Mouse (Mus musculus): ENCODE data around the gene Ice2. TPM values are rescaled to one million over a fixed set of nuclear protein-coding genes. Genes with fewer than 3 reads are reported as not detected.
A peak's percentile ranks its signal among the peaks of the same experiment; 100 is the strongest.

Gene Ice2
- total and polyA plus RNA-seq, 3 experiments: 0.99 to 44.9 (median 29.1) TPM

- DNase-seq (ENCODE audit: low spot score): peak; percentile 65
- H3K9me3 ChIP-seq (replicated peaks): no peaks in the 10 kb centered on the region
- ATAC-seq (ENCODE audit: extremely low read depth, insufficient number of reproducible peaks, low FRiP score, poor library complexity, severe bottlenecking): peak; percentile 54
Observed at GRCm38 (mm10) chr9:69453066-69453900, 55.6 kb downstream of the Ice2 start, which contains the start of gene Anxa2. Gene Anxa2, plus strand, starts transcription at chr9:69453620.

GRCm38 (mm10) chr9:69453901-69454666, 56.4 kb downstream of the Ice2 start:
- peak; percentile 64 for ATAC-seq (ENCODE audit: extremely low read depth, insufficient number of reproducible peaks, low FRiP score, poor library complexity, severe bottlenecking)
- Histone ChIP-seq H3K27me3 (ENCODE audit: insufficient read depth, low read length) (peaks cover 2% of the 10 kb centered on the region; the same call in 1 of the 2 replicates), H3K9me3 (replicated peaks) (no peaks in the 10 kb centered on the region)

More at GRCm38 (mm10) chr9:69453066-69453900, 55.6 kb downstream of the Ice2 start, which contains the start of gene Anxa2:
- TF ChIP-seq GATA1 (IDR thresholded peaks at IDR 0.05; ENCODE audit: borderline replicate concordance, low read length) (no peak), TAL1 (conservative IDR thresholded peaks at IDR 0.05; ENCODE audit: low read depth, low read length) (no peak)
- Histone ChIP-seq H3K4me1 (ENCODE audit: insufficient read depth, low read depth, low read length) (peaks cover 66% of the 10 kb centered on the region), H3K36me3 (replicated peaks) (peaks cover 30% of the 10 kb centered on the region), H3K4me3 (ENCODE audit: low read depth, low read length) (peak within 1 kb of the TSS; percentile 75), H3K27me3 (ENCODE audit: insufficient read depth, low read length) (peaks cover 2% of the 10 kb centered on the region; the same call in 1 of the 2 replicates)

GRCm38 (mm10) chr9:69454691-69455090, 57.0 kb downstream of the Ice2 start:
- H3K36me3 ChIP-seq (replicated peaks): peaks cover 39% of the 10 kb centered on the region
- no peak for TF ChIP-seq POLR2AphosphoS5 (IDR thresholded peaks at IDR 0.05; ENCODE audit: insufficient replicate concordance, low read depth, low read length)
- TF ChIP-seq GATA2 (IDR thresholded peaks at IDR 0.05; ENCODE audit: borderline replicate concordance, low read depth, low read length): no peak
- TF ChIP-seq TAL1 (conservative IDR thresholded peaks at IDR 0.05; ENCODE audit: low read depth, low read length): no peak
- no peak for TF ChIP-seq GATA1 (IDR thresholded peaks at IDR 0.05; ENCODE audit: borderline replicate concordance, low read length)
- no peak for TF ChIP-seq CTCF (IDR thresholded peaks at IDR 0.05; ENCODE audit: low read depth, low read length)
- peaks cover 2% of the 10 kb centered on the region; the same call in 1 of the 2 replicates for H3K27me3 ChIP-seq (ENCODE audit: insufficient read depth, low read length)
- H3K4me3 ChIP-seq (ENCODE audit: low read depth, low read length): peak overlapping the region; percentile 75; the same call in 1 of the 2 replicates
- H3K9me3 ChIP-seq (replicated peaks): no peaks in the 10 kb centered on the region
- no peak for ATAC-seq (ENCODE audit: extremely low read depth, insufficient number of reproducible peaks, low FRiP score, poor library complexity, severe bottlenecking)
- peaks cover 78% of the 10 kb centered on the region for H3K4me1 ChIP-seq (ENCODE audit: insufficient read depth, low read depth, low read length)
- no peak for DNase-seq (ENCODE audit: low spot score)

More at GRCm38 (mm10) chr9:69453901-69454666, 56.4 kb downstream of the Ice2 start:
- H3K4me1 ChIP-seq (ENCODE audit: insufficient read depth, low read depth, low read length): peaks cover 72% of the 10 kb centered on the region
- DNase-seq (ENCODE audit: low spot score): peak; percentile 60
- H3K36me3 ChIP-seq (replicated peaks): peaks cover 33% of the 10 kb centered on the region
- H3K4me3 ChIP-seq (ENCODE audit: low read depth, low read length): peak overlapping the region; percentile 75
- TF ChIP-seq TAL1 (conservative IDR thresholded peaks at IDR 0.05; ENCODE audit: low read depth, low read length) (no peak), GATA2 (IDR thresholded peaks at IDR 0.05; ENCODE audit: borderline replicate concordance, low read depth, low read length) (no peak), CTCF (IDR thresholded peaks at IDR 0.05; ENCODE audit: low read depth, low read length) (no peak), POLR2AphosphoS5 (IDR thresholded peaks at IDR 0.05; ENCODE audit: insufficient replicate concordance, low read depth, low read length) (no peak), GATA1 (IDR thresholded peaks at IDR 0.05; ENCODE audit: borderline replicate concordance, low read length) (no peak)

GRCm38 (mm10) chr9:69455391-69455790, 57.7 kb downstream of the Ice2 start:
- TF ChIP-seq CTCF (IDR thresholded peaks at IDR 0.05; ENCODE audit: low read depth, low read length) (no peak), GATA1 (IDR thresholded peaks at IDR 0.05; ENCODE audit: borderline replicate concordance, low read length) (no peak), TAL1 (conservative IDR thresholded peaks at IDR 0.05; ENCODE audit: low read depth, low read length) (no peak), POLR2AphosphoS5 (IDR thresholded peaks at IDR 0.05; ENCODE audit: insufficient replicate concordance, low read depth, low read length) (no peak), GATA2 (IDR thresholded peaks at IDR 0.05; ENCODE audit: borderline replicate concordance, low read depth, low read length) (no peak)
- peaks cover 46% of the 10 kb centered on the region for H3K36me3 ChIP-seq (replicated peaks)
- H3K4me3 ChIP-seq (ENCODE audit: low read depth, low read length): peak overlapping the region; percentile 22; the same call in 1 of the 2 replicates
- H3K4me1 ChIP-seq (ENCODE audit: insufficient read depth, low read depth, low read length): peaks cover 82% of the 10 kb centered on the region
- H3K27me3 ChIP-seq (ENCODE audit: insufficient read depth, low read length): peaks cover 2% of the 10 kb centered on the region; the same call in 1 of the 2 replicates
- no peaks in the 10 kb centered on the region for H3K9me3 ChIP-seq (replicated peaks)
- DNase-seq (ENCODE audit: low spot score) (no peak), ATAC-seq (ENCODE audit: extremely low read depth, insufficient number of reproducible peaks, low FRiP score, poor library complexity, severe bottlenecking) (no peak)

GRCm38 (mm10) chr9:69456406-69457075, 58.8 kb downstream of the Ice2 start:
- Histone ChIP-seq H3K9me3 (replicated peaks) (no peaks in the 10 kb centered on the region), H3K27me3 (ENCODE audit: insufficient read depth, low read length) (peaks cover 2% of the 10 kb centered on the region; the same call in 1 of the 2 replicates), H3K4me1 (ENCODE audit: insufficient read depth, low read depth, low read length) (peaks cover 82% of the 10 kb centered on the region), H3K4me3 (ENCODE audit: low read depth, low read length) (no peak overlapping the region), H3K36me3 (replicated peaks) (peaks cover 56% of the 10 kb centered on the region)
- ATAC-seq (ENCODE audit: extremely low read depth, insufficient number of reproducible peaks, low FRiP score, poor library complexity, severe bottlenecking) (no peak), DNase-seq (ENCODE audit: low spot score) (no peak)
- TF ChIP-seq GATA1 (IDR thresholded peaks at IDR 0.05; ENCODE audit: borderline replicate concordance, low read length) (no peak), POLR2AphosphoS5 (IDR thresholded peaks at IDR 0.05; ENCODE audit: insufficient replicate concordance, low read depth, low read length) (no peak), TAL1 (conservative IDR thresholded peaks at IDR 0.05; ENCODE audit: low read depth, low read length) (no peak)
